Mouse (Mus musculus) monocyte, adult 2 months (primary cell): ENCODE data around the gene Zc3hav1.

Experiments used
- DNase-seq, 2 experiments: peaks; one replicate each; pipeline ENCODE4 v3.0.0; 2022; ENCODE audit warnings: low spot score in 2 of 2, low read depth in 1 of 2

The Zc3hav1 gene

GRCm38 (mm10) chr6:38353181-38353580, 1.2 kb downstream of the Zc3hav1 start:
- no peak for DNase-seq

- no peak for DNase-seq
Measured at GRCm38 (mm10) chr6:38352451-38352850, 2.0 kb downstream of the Zc3hav1 start.

- no peak for DNase-seq
Measured at GRCm38 (mm10) chr6:38351930-38352329, 2.5 kb downstream of the Zc3hav1 start.

- DNase-seq: no peak
Measured at GRCm38 (mm10) chr6:38349806-38350205, 4.6 kb downstream of the Zc3hav1 start.

- no peak for DNase-seq
Measured at GRCm38 (mm10) chr6:38348811-38349453, 5.5 kb downstream of the Zc3hav1 start.

- no peak for DNase-seq
Measured at GRCm38 (mm10) chr6:38347875-38348274, 6.5 kb downstream of the Zc3hav1 start.

GRCm38 (mm10) chr6:38345796-38346195, 8.6 kb downstream of the Zc3hav1 start:
- peak; percentile 49 to 61 for DNase-seq

GRCm38 (mm10) chr6:38344006-38344670, 10.3 kb downstream of the Zc3hav1 start:
- DNase-seq: no peak

- DNase-seq: no peak
Measured at GRCm38 (mm10) chr6:38343581-38343980, 10.8 kb downstream of the Zc3hav1 start.

GRCm38 (mm10) chr6:38342666-38342992, 11.8 kb downstream of the Zc3hav1 start:
- no peak for DNase-seq

GRCm38 (mm10) chr6:38341751-38342665, 12.4 kb downstream of the Zc3hav1 start:
- DNase-seq: no peak

GRCm38 (mm10) chr6:38339078-38339477, 15.3 kb downstream of the Zc3hav1 start:
- DNase-seq: no peak

GRCm38 (mm10) chr6:38337951-38338350, 16.5 kb downstream of the Zc3hav1 start:
- DNase-seq: no peak

GRCm38 (mm10) chr6:38337166-38337705, 17.2 kb downstream of the Zc3hav1 start:
- no peak for DNase-seq

- DNase-seq: no peak
Measured at GRCm38 (mm10) chr6:38335264-38335663, 19.1 kb downstream of the Zc3hav1 start.

GRCm38 (mm10) chr6:38326596-38326995, 27.8 kb downstream of the Zc3hav1 start:
- no peak for DNase-seq

GRCm38 (mm10) chr6:38320621-38321020, 33.8 kb downstream of the Zc3hav1 start:
- DNase-seq: peak; percentile 36 to 42

GRCm38 (mm10) chr6:38316050-38316449, 38.4 kb downstream of the Zc3hav1 start:
- DNase-seq: no peak

GRCm38 (mm10) chr6:38309741-38310140, 44.7 kb downstream of the Zc3hav1 start:
- DNase-seq: no peak

GRCm38 (mm10) chr6:38304981-38305380, 49.4 kb downstream of the Zc3hav1 start:
- DNase-seq: no peak

GRCm38 (mm10) chr6:38298761-38299401, 55.5 kb downstream of the Zc3hav1 start, which contains the start of gene Zc3hav1l:
Gene Zc3hav1l (minus strand): TSS chr6:38299259.
- peak in 1 of 2 experiments; percentile 5 for DNase-seq
